Mouse (Mus musculus) erythroblast, adult 5-6 weeks (primary cell): ENCODE data around the gene Pbx2. TPM values are rescaled to one million over a fixed set of nuclear protein-coding genes. Genes with fewer than 3 reads are reported as not detected.

Experiments
- ATAC-seq: replicated peaks from 2 replicates; pipeline ENCODE4 v1.8.0; 2016; ENCODE audit warnings: moderate number of reproducible peaks, mild to moderate bottlenecking, moderate TSS enrichment, inconsistent platforms; ENCODE audit not compliant: poor library complexity, low FRiP score, severe bottlenecking
- total RNA-seq, 2 experiments: library from RNA; stranded (forward) in 1 of 2; stranded (reverse) in 1 of 2; fragments of 150-400 nt in 1 of 2; fragments of 200-764, 138-1000 nt in 1 of 2; gene quantifications; 2 replicates each; pipeline versions ENCODE4 v1.2.3 to v1.2.4; 2015 to 2017; ENCODE audit warnings: low replicate concordance in 2 of 2

Pbx2 gene
- total RNA-seq, 2 experiments from 2014 or later, result 5.5 to 10.4 TPM

DNA sequence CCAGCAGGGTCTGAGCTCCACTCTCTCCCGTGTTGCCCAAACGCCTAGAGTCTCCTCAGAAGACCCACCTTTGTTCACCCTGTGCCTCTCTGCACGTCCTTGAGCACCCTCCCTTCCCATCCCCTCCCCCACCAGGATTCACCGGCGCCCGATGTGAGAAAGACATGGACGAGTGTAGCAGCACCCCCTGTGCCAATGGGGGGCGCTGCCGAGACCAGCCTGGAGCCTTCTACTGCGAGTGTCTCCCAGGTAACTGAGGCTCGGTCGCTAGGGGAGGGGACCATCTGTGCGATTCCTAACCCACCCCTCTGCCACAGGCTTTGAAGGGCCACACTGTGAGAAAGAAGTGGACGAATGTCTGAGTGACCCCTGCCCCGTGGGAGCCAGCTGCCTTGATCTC, 18.7 kb upstream of the Pbx2 start:
- ATAC-seq, result no peak

DNA sequence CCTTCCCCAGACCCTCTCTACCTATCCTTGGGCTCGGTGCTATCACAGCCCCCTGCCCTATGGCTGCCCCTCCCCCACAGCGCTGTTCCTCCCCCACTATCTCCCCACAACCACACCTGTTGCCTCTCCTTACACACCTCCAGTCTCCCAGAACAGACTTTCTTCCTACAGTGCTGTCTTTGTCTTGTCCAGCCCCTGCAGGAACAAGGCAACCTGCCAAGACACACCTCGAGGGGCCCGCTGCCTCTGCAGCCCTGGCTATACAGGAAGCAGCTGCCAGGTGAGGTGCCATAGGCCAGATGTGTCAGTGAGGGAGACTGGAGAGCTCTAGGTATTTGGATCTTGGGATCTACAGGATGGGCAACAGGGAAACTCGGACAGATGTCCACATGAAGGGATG, 14.5 kb upstream of the Pbx2 start:
- no peak for ATAC-seq

DNA sequence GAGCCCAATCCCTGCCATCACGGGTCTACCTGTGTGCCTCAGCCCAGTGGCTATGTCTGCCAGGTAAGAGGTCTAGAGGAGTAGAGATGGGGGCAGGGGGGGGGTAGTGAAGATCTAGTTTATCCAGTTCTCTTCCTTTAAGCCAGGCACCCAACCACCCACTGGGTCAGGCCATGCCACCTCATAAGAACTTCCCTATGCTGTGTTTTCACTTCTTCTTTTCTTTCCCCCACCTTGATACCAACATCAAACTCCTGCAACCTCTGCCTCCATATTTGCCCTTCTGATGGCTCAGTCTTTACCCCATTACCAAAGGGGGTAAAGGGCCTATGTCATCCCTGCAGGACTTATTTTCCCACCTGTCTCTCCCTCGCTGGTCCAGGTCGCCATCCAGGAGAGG, 13.0 kb upstream of the Pbx2 start:
- ATAC-seq, result no peak

DNA sequence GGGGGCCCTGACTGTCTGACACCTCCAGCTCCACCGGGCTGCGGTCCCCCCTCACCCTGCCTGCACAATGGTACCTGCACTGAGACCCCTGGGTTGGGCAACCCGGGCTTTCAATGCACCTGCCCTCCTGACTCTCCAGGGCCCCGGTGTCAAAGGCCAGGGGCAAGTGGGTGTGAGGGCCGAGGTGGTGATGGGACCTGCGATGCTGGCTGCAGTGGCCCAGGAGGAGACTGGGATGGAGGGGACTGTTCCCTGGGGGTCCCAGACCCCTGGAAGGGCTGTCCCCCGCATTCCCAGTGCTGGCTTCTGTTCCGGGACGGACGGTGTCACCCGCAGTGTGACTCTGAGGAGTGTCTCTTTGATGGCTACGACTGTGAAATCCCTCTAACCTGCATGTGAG, 8.5 kb upstream of the Pbx2 start:
- ATAC-seq, result no peak

DNA sequence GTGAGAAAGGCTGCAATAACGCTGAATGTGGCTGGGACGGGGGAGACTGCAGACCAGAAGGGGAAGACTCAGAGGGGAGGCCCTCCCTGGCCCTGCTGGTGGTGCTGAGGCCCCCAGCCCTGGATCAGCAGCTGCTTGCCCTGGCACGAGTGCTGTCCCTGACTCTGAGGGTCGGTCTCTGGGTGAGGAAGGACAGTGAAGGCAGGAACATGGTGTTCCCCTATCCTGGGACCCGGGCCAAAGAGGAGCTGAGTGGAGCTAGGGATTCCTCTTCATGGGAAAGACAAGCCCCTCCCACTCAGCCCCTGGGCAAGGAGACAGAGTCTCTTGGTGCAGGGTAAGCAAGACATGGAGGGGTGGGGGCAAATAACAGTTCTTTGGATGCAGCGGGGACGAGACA, 7.7 kb upstream of the Pbx2 start:
- no peak for ATAC-seq

DNA sequence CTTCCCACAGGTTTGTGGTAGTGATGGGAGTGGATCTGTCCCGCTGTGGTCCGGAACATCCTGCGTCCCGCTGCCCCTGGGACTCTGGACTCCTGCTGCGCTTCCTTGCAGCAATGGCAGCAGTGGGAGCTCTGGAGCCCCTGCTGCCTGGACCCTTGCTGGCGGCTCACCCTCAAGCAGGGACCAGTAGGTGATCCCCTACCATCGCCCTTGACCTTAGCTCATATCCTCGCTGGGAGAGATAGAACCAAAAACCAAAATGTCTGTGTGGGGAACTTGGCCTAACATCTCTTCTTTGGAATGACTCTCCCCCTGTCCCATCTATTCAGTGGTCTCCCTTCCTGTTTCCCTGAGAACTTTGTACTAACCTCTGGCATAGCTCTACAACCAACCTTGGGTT, 7.2 kb upstream of the Pbx2 start:
- ATAC-seq, result no peak

DNA sequence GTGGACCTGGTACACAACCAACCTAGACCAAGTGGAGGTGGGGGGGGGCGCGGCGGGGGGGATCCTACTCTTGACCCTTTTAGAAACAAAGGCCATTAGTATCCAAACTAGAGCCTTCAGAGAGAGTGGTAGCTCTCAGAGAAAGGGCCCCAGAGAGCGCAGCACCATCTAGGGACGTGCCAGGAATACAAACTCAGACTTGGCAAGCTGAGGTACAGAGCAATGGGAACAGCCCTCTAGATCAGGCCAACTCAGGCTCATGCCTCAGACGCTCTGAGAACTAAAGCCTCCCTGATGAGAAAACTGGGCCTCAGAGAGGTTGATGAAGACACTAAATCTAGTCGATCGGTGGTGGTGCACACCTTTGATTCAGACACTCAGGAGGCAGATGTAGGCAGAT, 5.9 kb upstream of the Pbx2 start:
- no peak for ATAC-seq

DNA sequence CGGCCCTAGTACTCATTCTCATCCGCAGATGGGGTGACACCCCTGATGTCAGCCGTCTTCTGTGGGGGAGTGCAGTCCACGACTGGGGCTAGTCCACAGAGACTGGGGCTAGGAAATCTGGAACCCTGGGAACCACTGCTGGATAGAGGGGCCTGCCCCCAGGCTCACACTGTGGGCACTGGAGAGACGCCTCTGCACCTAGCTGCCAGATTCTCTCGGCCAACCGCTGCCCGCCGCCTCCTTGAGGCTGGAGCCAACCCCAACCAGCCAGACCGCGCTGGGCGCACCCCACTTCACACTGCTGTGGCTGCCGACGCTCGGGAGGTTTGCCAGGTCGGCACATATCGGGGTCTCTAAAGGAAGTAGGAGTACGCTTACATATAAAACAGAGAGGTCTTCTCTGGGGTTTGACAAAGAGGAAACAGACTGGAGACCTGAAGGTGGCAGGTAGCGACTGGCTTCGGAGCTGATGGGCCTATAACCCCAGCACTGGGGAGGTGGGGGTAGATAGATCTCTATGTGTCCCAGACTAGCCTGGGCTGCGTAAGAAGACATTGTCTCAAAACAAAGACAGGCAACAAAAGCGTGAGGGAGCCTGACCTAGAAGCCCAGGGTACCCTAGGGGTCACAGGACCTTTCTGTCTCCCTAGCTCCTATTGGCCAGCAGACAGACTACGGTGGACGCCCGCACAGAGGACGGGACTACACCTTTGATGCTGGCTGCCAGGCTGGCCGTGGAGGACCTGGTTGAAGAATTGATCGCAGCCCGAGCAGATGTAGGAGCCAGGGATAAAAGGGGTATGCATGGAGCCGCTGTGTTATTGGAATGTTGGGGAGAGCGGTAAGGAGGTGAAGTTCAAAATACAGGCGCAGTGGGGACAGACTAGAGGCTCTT, 4.9 kb upstream of the Pbx2 start:
- ATAC-seq, result no peak

DNA sequence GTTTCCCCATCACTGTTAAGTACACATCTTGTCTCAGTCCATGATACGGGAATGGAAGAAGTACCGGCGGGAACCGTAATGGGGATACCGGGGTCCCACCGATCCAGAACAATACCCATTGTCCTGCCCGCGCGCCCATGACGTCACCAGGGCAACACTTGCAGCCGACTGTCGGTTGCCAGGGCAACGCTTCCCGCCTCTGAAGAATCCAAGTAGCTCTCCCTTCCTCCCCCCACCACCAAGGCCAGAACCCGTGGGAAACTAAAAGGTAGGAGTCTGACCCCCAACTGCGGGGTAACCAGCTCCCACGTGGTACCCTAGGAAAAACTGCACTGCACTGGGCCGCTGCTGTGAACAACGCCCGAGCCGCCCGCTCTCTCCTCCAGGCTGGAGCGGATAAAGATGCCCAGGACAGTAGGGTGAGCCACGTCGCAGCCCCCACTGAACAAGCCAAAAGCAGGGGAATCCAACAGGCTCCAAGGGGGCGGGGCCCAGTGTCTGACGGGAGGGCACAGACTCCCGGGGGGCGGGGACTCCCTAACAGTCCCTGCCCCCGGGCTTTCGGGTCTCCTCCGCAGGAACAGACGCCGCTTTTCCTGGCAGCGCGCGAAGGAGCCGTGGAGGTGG, 4.2 kb upstream of the Pbx2 start:
- ATAC-seq, result peak; percentile 67

DNA sequence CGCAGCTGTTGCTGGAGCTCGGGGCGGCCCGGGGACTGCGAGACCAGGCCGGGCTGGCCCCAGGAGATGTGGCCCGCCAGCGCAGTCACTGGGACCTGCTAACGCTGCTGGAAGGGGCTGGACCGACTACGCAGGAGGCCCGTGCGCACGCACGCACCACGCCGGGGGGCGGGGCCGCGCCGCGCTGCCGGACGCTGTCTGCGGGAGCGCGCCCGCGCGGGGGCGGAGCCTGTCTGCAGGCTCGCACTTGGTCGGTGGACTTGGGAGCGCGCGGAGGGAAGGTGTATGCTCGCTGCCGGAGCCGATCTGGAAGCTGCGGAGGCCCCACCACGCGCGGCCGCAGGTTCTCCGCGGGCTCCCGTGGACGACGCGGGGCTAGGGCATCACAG, 3.6 kb upstream of the Pbx2 start:
- ATAC-seq, result peak; percentile 77

DNA sequence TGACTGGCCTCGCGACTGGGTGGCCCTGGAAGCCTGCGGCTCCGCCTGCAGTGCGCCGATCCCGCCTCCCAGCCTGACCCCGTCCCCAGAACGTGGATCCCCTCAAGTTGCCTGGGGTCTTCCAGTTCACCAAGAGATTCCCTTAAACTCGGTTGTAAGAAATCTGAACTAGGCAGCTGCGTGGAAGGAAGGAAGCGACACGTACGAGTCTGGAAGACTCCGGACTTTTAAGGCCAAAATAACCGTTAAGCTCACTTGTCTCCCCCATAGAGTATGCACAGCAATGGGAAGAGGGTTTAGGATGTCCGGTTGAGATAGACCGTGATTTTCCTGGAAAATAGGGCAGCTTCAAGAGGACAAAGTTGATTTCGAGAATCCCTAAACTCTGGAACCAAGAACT, 3.3 kb upstream of the Pbx2 start:
- ATAC-seq, result no peak

DNA sequence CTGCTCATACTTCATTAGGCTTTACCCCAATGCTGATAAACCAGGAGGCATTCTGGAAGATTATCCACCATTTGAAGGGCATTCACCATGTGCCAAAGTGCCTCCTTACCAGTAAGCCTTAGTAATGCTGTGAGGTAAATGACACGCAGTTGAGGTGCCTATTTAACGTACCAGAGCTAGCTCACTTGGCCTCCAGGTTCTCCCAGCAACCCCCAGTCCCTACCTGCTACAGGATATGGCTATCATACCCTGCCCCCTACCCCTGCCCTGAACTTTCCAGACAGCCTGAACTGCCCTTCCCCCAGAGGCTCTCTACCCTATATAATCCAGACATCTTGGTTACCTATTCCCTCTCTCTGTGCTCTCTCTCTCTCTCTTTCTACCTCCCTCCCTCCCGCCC, 2.3 kb upstream of the Pbx2 start:
- ATAC-seq, result no peak

DNA sequence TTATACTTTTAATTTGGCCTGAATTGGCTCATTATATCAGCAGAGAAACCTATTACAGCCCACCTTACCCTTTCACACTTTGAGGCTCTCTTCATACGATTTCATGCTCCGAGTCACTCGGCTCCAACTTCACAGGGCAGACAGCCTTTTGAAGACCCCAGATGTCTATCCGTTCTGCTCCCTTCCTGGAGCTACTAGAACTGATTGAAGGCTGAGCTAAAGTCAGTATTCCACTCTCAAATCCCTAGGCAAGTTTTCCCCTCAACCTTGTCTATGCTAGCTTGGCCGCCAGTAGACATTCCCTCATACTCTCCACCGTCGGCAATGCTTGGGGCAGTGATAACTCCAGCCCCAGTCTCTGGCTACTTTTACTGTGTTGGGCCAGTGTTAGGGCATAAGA, 1.9 kb upstream of the Pbx2 start:
- no peak for ATAC-seq

DNA sequence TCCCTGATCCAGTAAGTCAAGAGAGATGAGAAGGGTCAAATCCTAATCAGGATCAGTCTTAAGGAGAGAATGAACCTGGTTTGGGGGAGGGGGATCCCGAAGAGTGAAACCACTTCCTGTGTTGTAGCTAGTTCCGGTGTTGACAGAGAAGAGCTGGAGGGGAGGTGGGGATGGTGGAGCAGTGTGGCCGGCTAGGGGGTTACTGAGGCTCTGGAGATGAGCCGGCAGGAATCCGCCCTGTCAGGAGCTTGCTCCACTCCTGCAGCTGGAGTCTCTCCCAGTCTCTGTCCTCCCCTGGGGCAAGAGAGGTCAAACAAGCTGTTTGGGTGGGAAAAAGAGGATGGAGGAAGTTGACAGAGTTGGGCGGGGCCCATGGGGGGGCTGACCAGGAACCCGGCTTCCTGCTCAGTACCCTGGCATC, 1.4 kb upstream of the Pbx2 start, which contains the start of gene Gpsm3:
Gene Gpsm3 (plus strand): TSS at position 126 of the 421 bp plus-strand sequence.
- ATAC-seq, result no peak

DNA sequence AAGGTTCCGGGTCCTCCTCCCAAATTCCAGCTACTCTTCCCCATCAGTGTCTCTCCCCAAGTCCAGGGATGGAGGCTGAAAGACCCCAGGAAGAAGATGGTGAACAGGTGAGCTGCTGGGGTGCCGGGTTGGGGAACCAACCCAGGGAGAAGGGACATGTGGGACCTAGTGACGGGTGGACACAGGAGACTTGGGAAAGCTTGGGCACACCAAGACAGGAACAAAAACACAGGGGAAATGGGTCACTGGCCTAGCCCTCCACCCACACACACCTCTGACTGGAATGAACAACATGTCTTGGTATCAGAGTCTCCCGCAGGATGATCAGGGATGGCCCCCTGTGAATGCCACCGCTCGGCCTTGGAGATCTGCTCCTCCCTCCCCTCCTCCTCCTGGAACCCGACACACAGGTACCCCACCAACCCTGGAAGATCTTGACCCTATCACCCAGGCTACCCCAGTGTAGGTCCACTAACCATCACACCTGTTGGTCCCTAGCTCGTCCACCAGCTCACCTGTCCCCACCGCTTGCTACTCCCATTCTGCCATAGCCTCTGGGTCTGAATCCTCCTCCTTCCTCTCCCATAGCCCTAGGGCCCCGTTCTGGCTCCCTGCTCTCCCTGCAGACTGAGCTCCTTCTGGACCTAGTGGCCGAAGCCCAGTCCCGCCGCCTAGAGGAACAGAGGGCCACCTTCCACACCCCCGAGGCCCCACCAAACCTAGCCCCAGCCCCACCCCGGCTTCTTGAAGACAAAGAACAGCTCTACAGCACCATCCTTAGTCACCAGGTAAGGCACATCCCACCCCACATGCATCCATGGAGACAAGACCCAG, 695 bp upstream of the Pbx2 start:
- ATAC-seq, result no peak

DNA sequence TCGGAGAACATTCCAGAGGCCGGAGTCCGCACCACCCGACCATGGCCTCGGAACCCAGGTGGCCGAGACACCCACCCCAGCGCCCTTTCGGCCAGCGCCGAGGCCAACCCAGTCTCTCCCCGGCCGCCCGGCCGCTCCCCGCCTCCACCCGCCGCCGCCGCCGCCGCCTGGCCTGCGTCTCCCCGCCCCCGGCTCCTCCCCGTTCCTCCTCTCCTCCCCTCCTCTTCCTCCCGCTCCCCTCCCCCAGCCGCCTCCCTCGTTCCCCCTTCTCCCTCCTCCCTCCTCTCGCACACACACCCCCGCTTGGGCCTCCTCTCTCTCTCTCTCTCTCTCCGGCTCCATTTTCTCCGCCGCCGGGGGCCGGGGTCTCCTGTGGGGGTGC, 919 bp downstream of the Pbx2 start:
- ATAC-seq, result peak; percentile 75

DNA sequence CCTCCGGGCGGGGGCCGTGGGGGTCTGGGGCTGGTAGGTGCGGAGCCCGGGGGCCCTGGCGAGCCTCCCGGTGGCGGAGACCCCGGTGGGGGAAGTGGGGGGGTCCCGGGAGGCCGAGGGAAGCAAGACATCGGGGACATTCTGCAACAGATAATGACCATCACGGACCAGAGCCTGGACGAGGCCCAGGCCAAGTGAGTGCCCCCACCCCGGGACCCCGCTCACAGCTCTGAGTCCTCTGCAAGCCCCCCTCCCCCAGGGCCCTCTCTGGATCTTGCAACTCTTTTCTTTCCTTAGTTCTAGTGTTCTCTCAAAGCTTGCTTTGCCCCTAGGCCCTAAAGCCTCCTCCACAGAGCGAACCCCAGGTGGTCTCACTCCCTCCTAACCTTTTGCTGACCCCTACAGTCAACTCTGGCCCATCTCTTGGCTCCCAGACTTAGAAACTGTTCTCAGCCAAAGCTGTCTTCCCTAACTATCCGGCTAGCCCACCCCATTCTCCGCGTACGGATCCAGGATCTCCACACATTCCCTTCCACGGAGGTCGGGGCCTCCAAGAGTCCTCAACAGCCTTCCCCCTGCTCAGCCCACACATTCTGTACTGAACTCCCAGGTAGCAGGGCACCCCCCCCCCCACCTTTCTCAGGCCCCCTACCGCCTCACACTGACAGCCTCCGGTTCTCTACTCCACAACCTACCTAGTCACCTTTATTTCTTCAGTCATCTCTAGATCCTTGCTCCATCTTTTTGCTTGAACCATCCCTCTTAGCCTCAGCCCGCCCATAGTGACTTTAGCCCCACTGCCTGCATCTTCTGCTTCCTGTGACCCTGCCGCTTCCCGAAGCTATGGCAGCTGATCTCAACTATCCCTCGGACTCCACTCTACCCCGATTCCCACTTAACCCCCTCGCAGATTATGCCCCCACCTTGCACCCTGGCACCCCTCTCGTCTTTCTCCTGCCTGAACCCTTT, 1.8 kb downstream of the Pbx2 start:
- no peak for ATAC-seq

DNA sequence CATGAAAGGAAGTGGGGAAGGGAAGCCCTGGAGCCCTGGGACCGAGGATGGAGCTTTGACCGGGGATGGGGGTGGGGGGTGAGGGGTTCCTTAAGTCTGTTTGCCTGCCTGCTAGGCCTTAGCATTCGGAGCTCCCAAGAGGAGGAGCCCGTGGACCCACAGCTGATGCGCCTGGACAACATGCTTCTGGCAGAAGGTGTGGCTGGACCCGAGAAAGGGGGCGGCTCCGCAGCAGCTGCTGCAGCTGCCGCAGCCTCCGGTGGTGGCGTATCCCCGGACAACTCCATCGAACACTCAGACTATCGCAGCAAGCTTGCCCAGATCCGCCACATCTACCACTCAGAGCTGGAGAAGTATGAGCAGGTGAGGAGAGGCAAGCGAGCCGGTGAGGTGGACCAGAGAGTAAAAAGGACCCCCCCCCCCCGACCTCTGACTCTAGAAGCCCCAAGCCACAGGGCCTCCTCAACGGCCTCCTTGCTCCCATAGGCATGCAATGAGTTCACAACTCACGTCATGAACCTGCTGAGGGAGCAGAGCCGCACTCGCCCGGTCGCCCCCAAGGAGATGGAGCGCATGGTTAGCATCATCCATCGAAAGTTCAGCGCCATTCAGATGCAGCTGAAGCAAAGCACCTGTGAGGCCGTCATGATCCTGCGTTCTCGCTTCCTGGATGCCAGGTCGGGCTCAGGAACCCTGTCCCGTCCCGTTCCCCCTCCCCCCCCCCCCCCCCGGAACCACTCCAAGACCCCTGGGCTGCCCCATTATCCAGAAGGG, 2.9 kb downstream of the Pbx2 start:
- ATAC-seq, result no peak

DNA sequence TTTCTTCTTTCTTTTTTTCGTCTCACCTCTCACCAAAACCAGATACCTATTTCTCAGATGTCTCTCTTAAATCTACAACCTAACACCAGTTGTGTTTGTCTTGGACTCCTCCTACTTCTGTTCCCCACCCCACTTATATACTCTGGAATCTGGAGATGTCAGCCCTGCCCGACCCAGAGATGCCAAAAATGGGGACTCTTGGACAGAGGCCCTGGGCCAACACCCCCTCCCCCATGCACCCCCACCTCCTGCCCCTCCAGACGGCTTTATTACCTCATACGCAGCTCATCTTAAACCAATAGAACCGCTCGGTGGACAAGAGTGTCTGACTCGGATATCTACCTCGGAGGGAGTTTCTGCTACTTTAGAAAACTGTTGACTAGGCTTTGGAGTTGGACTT, 5.0 kb downstream of the Pbx2 start:
- no peak for ATAC-seq
